Mouse (Mus musculus) midbrain, postnatal 0 days (tissue): Measurements from ENCODE around the gene Ddn. TPM values are rescaled to one million over a fixed set of nuclear protein-coding genes. Genes with fewer than 3 reads are reported as not detected.

Experiments used
- ATAC-seq: fragments of 200-750 bp; cut with Nextera tagmentation; 2 replicates; pipeline ENCODE4 v1.8.0; 2017; ENCODE audit warnings: moderate number of reproducible peaks, mild to moderate bottlenecking, moderate TSS enrichment, moderate library complexity; ENCODE audit not compliant: low FRiP score
- DNase-seq: peaks from one replicate; pipeline ENCODE4 v3.0.0-alpha.2; 2015; ENCODE audit warnings: low spot score
- H3K27ac ChIP-seq: fragments of 300-500 bp; sonication (generic); 2 replicates; pipeline ENCODE4 v1.5.1; 2014; ENCODE audit warnings: low read depth, mild to moderate bottlenecking, low read length, mixed read lengths
- H3K27me3 ChIP-seq: fragments of 300-500 bp; sonication (generic); 2 replicates; pipeline ENCODE4 v1.6.1; 2014; ENCODE audit warnings: low read length, control low read depth, mixed read lengths; ENCODE audit not compliant: insufficient read depth
- H3K36me3 ChIP-seq: fragments of 300-500 bp; sonication (generic); 2 replicates; pipeline ENCODE4 v1.6.1; 2014; ENCODE audit warnings: low read length, control low read depth, mixed read lengths; ENCODE audit not compliant: insufficient read depth
- H3K4me1 ChIP-seq: fragments of 300-500 bp; sonication (generic); 2 replicates; pipeline ENCODE4 v1.6.1; 2014; ENCODE audit warnings: mild to moderate bottlenecking, control low read depth, antibody characterized with exemption, low read length, mixed read lengths; ENCODE audit not compliant: insufficient read depth
- H3K4me2 ChIP-seq: fragments of 300-500 bp; sonication (generic); 2 replicates; pipeline ENCODE4 v1.6.1; 2014; ENCODE audit warnings: low read depth, mild to moderate bottlenecking, low read length, mixed read lengths; ENCODE audit not compliant: poor library complexity, severe bottlenecking
- H3K4me3 ChIP-seq: fragments of 300-500 bp; sonication (generic); 2 replicates; pipeline ENCODE4 v1.5.1; 2014; ENCODE audit warnings: low read depth, mild to moderate bottlenecking, low read length, moderate library complexity
- H3K9ac ChIP-seq: fragments of 300-500 bp; sonication (generic); replicated peaks from 2 replicates; pipeline ENCODE4 v1.6.1; 2014; ENCODE audit warnings: mild to moderate bottlenecking, low read length, moderate library complexity, mixed read lengths; ENCODE audit not compliant: poor library complexity, severe bottlenecking
- H3K9me3 ChIP-seq: fragments of 300-500 bp; sonication (generic); 2 replicates; pipeline ENCODE4 v1.6.1; 2016; ENCODE audit warnings: low read length, control low read depth
- CTCF ChIP-seq: IDR thresholded peaks from 2 replicates; pipeline ENCODE4 v1.5.1; 2016; ENCODE audit warnings: antibody characterized with exemption, mild to moderate bottlenecking
- WGBS: fragments of 180-500 bp; shearing (Covaris S2); extraction: QIAGEN DNeasy Blood & Tissue Kit; methylation state at CpG from one replicate; pipeline ENCODE4 v1.1.7; 2014; 5-methylcytosine and 5-hydroxymethylcytosine counted together
- polyA plus RNA-seq: library from polyadenylated mRNA; unstranded; fragments of >200 nt; fragmentation: Nextera tagmentation; extraction: Ambion mirVana; gene quantifications from 2 replicates; pipeline ENCODE4 v1.2.1, GENCODE M21; 2015
- total RNA-seq: library from RNA; depleted of rRNA; stranded (reverse); fragments of >200 nt; gene quantifications from 2 replicates; pipeline ENCODE4 v1.2.3, GENCODE M21; 2014

Gene Ddn
- total and polyA plus RNA-seq, 2 experiments from 2014 or later, result 0.51 to 7.3 TPM

DNA sequence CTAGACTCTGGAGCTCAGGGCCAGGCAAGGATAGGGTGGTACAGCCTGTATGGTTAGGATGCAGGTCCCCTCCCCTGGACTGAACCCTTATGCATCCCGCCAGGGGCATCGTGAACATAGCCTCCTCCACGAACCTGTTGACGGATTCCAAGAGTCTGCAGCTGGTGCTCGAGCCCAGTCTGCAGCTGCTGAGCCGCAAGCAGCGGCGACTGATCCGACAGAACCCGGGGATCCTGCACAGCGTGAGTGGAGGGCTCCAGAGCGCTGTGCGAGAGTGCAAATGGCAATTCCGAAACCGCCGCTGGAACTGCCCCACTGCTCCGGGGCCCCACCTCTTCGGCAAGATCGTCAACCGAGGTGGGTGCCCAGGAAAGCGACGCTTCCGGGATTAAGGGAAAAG lies 18.5 kb downstream of the Ddn start:
- ATAC-seq, result no peak
- no peak for TF ChIP-seq CTCF
- Histone ChIP-seq H3K4me1 (no peaks in the 10 kb centered on the region; the same call in 1 of the 2 replicates), H3K27me3 (peaks cover 77% of the 10 kb centered on the region), H3K9ac (no peak overlapping the region), H3K27ac (no peak overlapping the region), H3K4me3 (peak overlapping the region; percentile 19; the same call in 1 of the 2 replicates), H3K4me2 (peak overlapping the region; percentile 29), H3K9me3 (no peaks in the 10 kb centered on the region), H3K36me3 (no peaks in the 10 kb centered on the region)
- no peak for DNase-seq
- WGBS, result under 1% methylated on average over 23 of the region's 23 CpGs

DNA sequence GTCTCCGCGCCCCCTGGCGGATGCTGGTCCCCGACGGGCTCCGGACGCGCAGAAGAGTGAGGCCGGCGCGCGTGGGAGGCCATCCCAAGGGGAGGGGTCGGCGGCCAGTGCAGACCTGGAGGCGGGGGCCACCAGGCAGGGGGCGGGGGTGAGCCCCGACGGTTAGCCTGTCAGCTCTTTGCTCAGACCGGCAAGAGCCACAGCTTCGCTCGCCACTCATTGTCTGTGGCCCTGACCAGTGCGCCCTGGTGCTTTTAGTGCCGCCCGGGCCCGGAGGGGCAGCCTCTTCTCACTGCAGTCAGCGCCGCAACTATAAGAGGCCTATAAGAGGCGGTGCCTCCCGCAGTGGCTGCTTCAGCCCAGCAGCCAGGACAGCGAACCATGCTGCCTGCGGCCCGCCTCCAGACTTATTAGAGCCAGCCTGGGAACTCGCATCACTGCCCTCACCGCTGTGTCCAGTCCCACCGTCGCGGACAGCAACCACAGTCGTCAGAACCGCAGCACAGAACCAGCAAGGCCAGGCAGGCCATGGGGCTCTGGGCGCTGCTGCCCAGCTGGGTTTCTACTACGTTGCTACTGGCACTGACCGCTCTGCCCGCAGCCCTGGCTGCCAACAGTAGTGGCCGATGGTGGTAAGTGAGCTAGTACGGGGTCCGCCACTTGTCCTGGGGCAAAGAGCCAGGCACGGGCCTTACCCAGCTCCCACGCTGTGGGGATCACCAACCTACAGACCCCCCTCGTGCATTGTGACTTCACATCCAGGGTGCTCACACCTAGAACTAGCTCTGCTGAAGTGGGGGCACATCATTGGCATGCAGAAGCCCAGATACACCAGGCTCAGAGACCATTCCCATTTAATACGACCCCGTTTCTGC lies 19.4 kb downstream of the Ddn start, which contains the start of gene Wnt1:
Wnt1 (plus strand) TSS at position 197 of the 875 bp plus-strand sequence.
- WGBS, result under 1% methylated on average over 51 of the region's 51 CpGs
- Histone ChIP-seq H3K36me3 (no peaks in the 10 kb centered on the region), H3K4me3 (peak within 1 kb of the TSS; percentile 19; the same call in 1 of the 2 replicates), H3K27me3 (peaks cover 68% of the 10 kb centered on the region), H3K9ac (no peak within 1 kb of the TSS), H3K27ac (no peak within 1 kb of the TSS), H3K9me3 (no peaks in the 10 kb centered on the region), H3K4me1 (no peaks in the 10 kb centered on the region; the same call in 1 of the 2 replicates), H3K4me2 (no peak within 1 kb of the TSS)
- TF ChIP-seq CTCF, result peak; percentile 63
- ATAC-seq, result no peak
- DNase-seq, result no peak

DNA sequence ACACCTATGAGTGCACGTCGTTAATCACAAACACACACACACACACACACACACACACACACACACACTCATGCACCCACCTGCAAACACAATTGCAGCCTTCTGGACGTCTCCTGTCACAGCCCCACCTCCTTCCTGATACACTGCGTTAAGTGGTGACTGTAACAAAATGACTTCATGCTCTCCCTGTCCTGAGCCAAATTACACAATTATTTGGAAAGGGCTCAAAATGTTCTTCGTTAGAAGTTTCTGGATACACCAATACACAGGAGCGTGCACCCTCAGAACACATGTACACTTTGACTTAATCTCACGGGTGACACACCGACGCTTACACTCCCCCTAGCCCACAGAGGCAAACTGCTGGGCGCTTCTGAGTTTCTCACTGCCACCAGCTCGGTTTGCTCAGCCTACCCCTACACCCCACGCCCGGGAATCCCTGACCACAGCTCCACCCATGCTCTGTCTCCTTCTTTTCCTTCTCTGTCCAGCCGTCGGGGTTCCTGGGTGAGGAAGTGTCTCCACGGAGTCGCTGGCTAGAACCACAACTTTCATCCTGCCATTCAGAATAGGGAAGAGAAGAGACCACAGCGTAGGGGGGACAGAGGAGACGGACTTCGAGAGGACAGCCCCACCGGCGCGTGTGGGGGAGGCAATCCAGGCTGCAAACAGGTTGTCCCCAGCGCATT lies 20.2 kb downstream of the Ddn start:
- TF ChIP-seq CTCF, result no peak

GRCm38 (mm10) chr15:98787930-98788329 lies 21.4 kb downstream of the Ddn start:
- Histone ChIP-seq H3K9ac (no peak overlapping the region), H3K4me1 (no peaks in the 10 kb centered on the region; the same call in 1 of the 2 replicates), H3K9me3 (no peaks in the 10 kb centered on the region), H3K27me3 (peaks cover 49% of the 10 kb centered on the region), H3K36me3 (no peaks in the 10 kb centered on the region), H3K4me2 (no peak overlapping the region), H3K27ac (no peak overlapping the region), H3K4me3 (no peak overlapping the region)
- DNase-seq (peak; percentile 76), ATAC-seq (0 out of 2 replicates have a peak, but pooled peaks have one; percentile 31)
- WGBS, result 39% methylated on average over 4 of the region's 4 CpGs
- peak; percentile 87 for TF ChIP-seq CTCF

More for the DNA sequence above, 20.2 kb downstream of the Ddn start:
- H3K4me1 ChIP-seq, result no peaks in the 10 kb centered on the region; the same call in 1 of the 2 replicates
- ATAC-seq (no peak), DNase-seq (no peak)
- no peak overlapping the region for H3K9ac ChIP-seq
- H3K4me3 ChIP-seq, result no peak overlapping the region
- H3K27me3 ChIP-seq, result peaks cover 61% of the 10 kb centered on the region
- H3K27ac ChIP-seq, result no peak overlapping the region
- H3K9me3 ChIP-seq, result no peaks in the 10 kb centered on the region
- no peaks in the 10 kb centered on the region for H3K36me3 ChIP-seq
- 11% methylated on average over 24 of the region's 24 CpGs for WGBS
- H3K4me2 ChIP-seq, result no peak overlapping the region

DNA sequence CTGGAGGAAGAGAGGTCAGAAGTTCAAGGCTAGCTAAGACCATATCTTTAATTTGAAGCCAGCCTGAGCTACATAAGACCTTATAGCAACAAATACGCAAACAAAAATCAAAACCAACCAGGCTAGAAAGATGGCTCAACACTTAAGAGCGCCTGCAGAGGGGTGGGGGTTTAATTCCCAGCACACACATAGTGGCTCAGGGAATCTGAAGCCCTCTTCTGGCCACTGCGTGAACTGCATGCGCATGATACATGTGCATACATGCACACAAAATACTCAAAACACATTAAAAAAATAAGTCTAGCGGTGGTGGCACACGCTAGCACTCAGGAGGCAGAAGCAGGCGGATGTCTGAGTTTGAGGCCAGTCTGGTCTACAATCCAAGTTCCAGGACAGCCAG lies 23.5 kb downstream of the Ddn start:
- ATAC-seq, result no peak
- Histone ChIP-seq H3K27me3 (peaks cover 39% of the 10 kb centered on the region), H3K36me3 (no peaks in the 10 kb centered on the region), H3K9ac (no peak overlapping the region), H3K27ac (no peak overlapping the region), H3K4me2 (no peak overlapping the region), H3K4me1 (no peaks in the 10 kb centered on the region), H3K4me3 (no peak overlapping the region), H3K9me3 (no peaks in the 10 kb centered on the region)
- 51% methylated on average over 7 of the region's 7 CpGs for WGBS
- no peak for DNase-seq
- peak; percentile 66 for TF ChIP-seq CTCF
